Mouse (Mus musculus) CH12.LX (cell line): ENCODE measurements at regions not wholly inside any gene's neighbourhood (a gene's known extent, or its start where the extent isn't known, plus 50 kb on each side); places are given as distances from the start of the nearest gene placed in this dataset.

Source experiments
- CHD1 ChIP-seq: IDR thresholded peaks from 2 replicates; pipeline ENCODE4 v1.6.1; 2012; ENCODE audit warnings: low read depth, low read length, improper control_type of control experiment, inconsistent platforms
- CTCF ChIP-seq, 2 experiments: IDR thresholded peaks in 1 of 2; conservative IDR thresholded peaks in 1 of 2; 2 replicates each; pipeline ENCODE4 v1.5.1; 2011 to 2012; ENCODE audit warnings: low read depth in 2 of 2, low read length in 2 of 2, improper control_type of control experiment in 1 of 2, inconsistent platforms in 1 of 2, mild to moderate bottlenecking in 1 of 2, moderate library complexity in 1 of 2
- EP300 ChIP-seq: IDR thresholded peaks from 2 replicates; pipeline ENCODE4 v1.6.1; 2011; ENCODE audit warnings: low read length, improper control_type of control experiment
- HCFC1 ChIP-seq: IDR thresholded peaks from 2 replicates; pipeline ENCODE4 v1.6.1; 2012; ENCODE audit warnings: low read depth, mild to moderate bottlenecking, inconsistent platforms, low read length, improper control_type of control experiment
- MAZ ChIP-seq: IDR thresholded peaks from 2 replicates; pipeline ENCODE4 v1.6.1; 2012; ENCODE audit warnings: low read depth, mild to moderate bottlenecking, inconsistent platforms, low read length, improper control_type of control experiment, moderate library complexity
- MEF2A ChIP-seq: IDR thresholded peaks from 2 replicates; pipeline ENCODE4 v1.6.1; 2014; ENCODE audit warnings: low read depth, mild to moderate bottlenecking, inconsistent platforms, low read length, improper control_type of control experiment, borderline replicate concordance
- POLR2A ChIP-seq: IDR thresholded peaks from 2 replicates; pipeline ENCODE4 v1.6.1; 2011; ENCODE audit warnings: low read depth, mild to moderate bottlenecking, improper control_type of control experiment, low read length
- TBP ChIP-seq: conservative IDR thresholded peaks from 2 replicates; pipeline ENCODE4 v1.6.1; 2011; ENCODE audit warnings: low read depth, low read length, improper control_type of control experiment
- TCF12 ChIP-seq: IDR thresholded peaks from 2 replicates; pipeline ENCODE4 v1.6.1; 2014; ENCODE audit warnings: low read depth, mild to moderate bottlenecking, inconsistent platforms, low read length, improper control_type of control experiment
- UBTF ChIP-seq: IDR thresholded peaks from 2 replicates; pipeline ENCODE4 v1.6.1; 2012; ENCODE audit warnings: low read depth, mild to moderate bottlenecking, inconsistent platforms, low read length, improper control_type of control experiment, moderate library complexity
- USF1 ChIP-seq: IDR thresholded peaks from 2 replicates; pipeline ENCODE4 v1.6.1; 2014; ENCODE audit warnings: low read depth, mild to moderate bottlenecking, inconsistent platforms, low read length, improper control_type of control experiment
- ZMIZ1 ChIP-seq: IDR thresholded peaks from 2 replicates; pipeline ENCODE4 v1.6.1; 2012; ENCODE audit warnings: low read depth, mild to moderate bottlenecking, inconsistent platforms, low read length, improper control_type of control experiment

DNA sequence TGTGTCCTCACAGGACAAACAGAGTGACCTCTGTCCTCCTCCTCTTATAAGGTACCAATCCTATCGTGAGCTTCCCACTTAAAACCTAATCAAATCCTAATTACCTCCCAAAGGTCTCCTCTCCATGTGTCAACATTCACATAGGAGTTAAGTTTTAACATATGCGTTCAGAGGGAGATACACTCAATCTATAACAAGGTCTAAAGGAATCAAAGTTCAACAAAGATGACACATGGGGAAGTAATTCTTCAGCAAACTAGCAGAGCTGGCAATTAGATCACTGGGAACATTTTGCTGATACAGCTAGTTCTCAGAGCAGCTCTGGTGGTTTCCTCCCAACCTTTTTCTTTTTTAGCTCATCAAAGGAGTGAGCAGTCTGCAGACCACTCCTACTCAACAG lies 160.0 kb downstream of the Zfp622 start:
- TF ChIP-seq CTCF (conservative IDR thresholded peaks at IDR 0.05 in 1 of 2, IDR thresholded peaks at IDR 0.05 in 1 of 2; ENCODE audit: low read depth in 2 of 2, low read length in 2 of 2) (no peak), CHD1 (no peak), HCFC1 (no peak), USF1 (no peak), TCF12 (no peak), POLR2A (no peak), MEF2A (no peak), ZMIZ1 (no peak), TBP (no peak), UBTF (no peak), MAZ (no peak), EP300 (no peak)
